Mouse (Mus musculus) gonadal fat pad, adult 2 months (tissue): Measurements from ENCODE around the gene Gm21988. TPM values are rescaled to one million over a fixed set of nuclear protein-coding genes. Genes with fewer than 3 reads are reported as not detected.

ENCODE experiments used
- DNase-seq: peaks from one replicate; pipeline ENCODE4 v3.0.0-alpha.2; 2012; ENCODE audit warnings: low read depth
- polyA plus RNA-seq: library from polyadenylated mRNA; depleted of rRNA; stranded (reverse); fragments of >200 nt; gene quantifications from 2 replicates; pipeline ENCODE4 v1.2.3, GENCODE M21; 2012; rRNA removed

Gm21988 gene
- 7.6 and 11.2 TPM in 2 replicates for polyA plus RNA-seq

- DNase-seq, result no peak
Observed at GRCm38 (mm10) chr11:70239541-70240279, at the start of gene Gm21988, which contains the start of gene Rnasek. Gene Gm21988 (minus strand): TSS chr11:70239830. Gene Rnasek (minus strand): TSS chr11:70239842.

GRCm38 (mm10) chr11:70289236-70289635 is 49.6 kb upstream of the Gm21988 start:
- DNase-seq, result no peak

- no peak for DNase-seq
Observed at GRCm38 (mm10) chr11:70288102-70288501, 48.5 kb upstream of the Gm21988 start.

- DNase-seq, result no peak
Observed at GRCm38 (mm10) chr11:70285686-70286085, 46.1 kb upstream of the Gm21988 start.

GRCm38 (mm10) chr11:70284757-70285156 is 45.1 kb upstream of the Gm21988 start:
- DNase-seq, result no peak

GRCm38 (mm10) chr11:70283666-70284065 is 44.0 kb upstream of the Gm21988 start:
- DNase-seq, result no peak

- no peak for DNase-seq
Observed at GRCm38 (mm10) chr11:70280441-70280840, 40.8 kb upstream of the Gm21988 start.

- no peak for DNase-seq
Observed at GRCm38 (mm10) chr11:70278961-70279360, 39.3 kb upstream of the Gm21988 start.

GRCm38 (mm10) chr11:70271641-70272040 is 32.0 kb upstream of the Gm21988 start:
- no peak for DNase-seq

GRCm38 (mm10) chr11:70266405-70266804 is 26.8 kb upstream of the Gm21988 start:
- DNase-seq, result no peak

- no peak for DNase-seq
Observed at GRCm38 (mm10) chr11:70265819-70266218, 26.2 kb upstream of the Gm21988 start.

GRCm38 (mm10) chr11:70265252-70265651 is 25.6 kb upstream of the Gm21988 start:
- DNase-seq, result no peak

- no peak for DNase-seq
Observed at GRCm38 (mm10) chr11:70259035-70259434, 19.4 kb upstream of the Gm21988 start.

- DNase-seq, result no peak
Observed at GRCm38 (mm10) chr11:70254931-70255531, 15.4 kb upstream of the Gm21988 start, which contains the start of gene Alox12. Gene Alox12 (minus strand): TSS chr11:70255353.

GRCm38 (mm10) chr11:70254337-70254736 is 14.7 kb upstream of the Gm21988 start:
- no peak for DNase-seq

- no peak for DNase-seq
Observed at GRCm38 (mm10) chr11:70251853-70252252, 12.2 kb upstream of the Gm21988 start.

GRCm38 (mm10) chr11:70250150-70250549 is 10.5 kb upstream of the Gm21988 start:
- no peak for DNase-seq

- no peak for DNase-seq
Observed at GRCm38 (mm10) chr11:70247136-70247845, 7.7 kb upstream of the Gm21988 start.

GRCm38 (mm10) chr11:70242591-70242990 is 3.0 kb upstream of the Gm21988 start:
- no peak for DNase-seq

GRCm38 (mm10) chr11:70238591-70239440 is 814 bp downstream of the Gm21988 start:
- DNase-seq, result no peak

- DNase-seq, result no peak
Observed at GRCm38 (mm10) chr11:70237457-70238167, 2.0 kb downstream of the Gm21988 start, which contains the start of gene 0610010K14Rik. Gene 0610010K14Rik (minus strand): TSS chr11:70237914.
